Mouse (Mus musculus) ES-Bruce4 (cell line): ENCODE data around the gene Spp2. TPM values are rescaled to one million over a fixed set of nuclear protein-coding genes. Genes with fewer than 3 reads are reported as not detected.
A peak's percentile ranks its signal among the peaks of the same experiment; 100 is the strongest.
"Not testable (repeated sequence)": the region's sequence is repeated elsewhere in the genome, so short reads cannot be mapped to it uniquely, and the experiment has no call there.

Experiments used
- H3K27ac ChIP-seq: 2 replicates; pipeline ENCODE4 v1.5.1; 2012; ENCODE audit warnings: low read length, inconsistent platforms; ENCODE audit not compliant: insufficient read depth
- H3K27me3 ChIP-seq: 2 replicates; pipeline ENCODE4 v1.6.1; 2012; ENCODE audit warnings: mild to moderate bottlenecking, low read length, inconsistent platforms; ENCODE audit not compliant: control insufficient read depth, poor library complexity, insufficient read depth, severe bottlenecking
- H3K36me3 ChIP-seq: 2 replicates; pipeline ENCODE4 v1.6.1; 2012; ENCODE audit warnings: inconsistent platforms, mild to moderate bottlenecking, low read length, moderate library complexity; ENCODE audit not compliant: control insufficient read depth, poor library complexity, insufficient read depth, severe bottlenecking
- H3K4me1 ChIP-seq: one replicate; pipeline ENCODE4 v1.8.1; 2011; ENCODE audit warnings: low read length; ENCODE audit not compliant: control insufficient read depth, insufficient read depth
- H3K4me3 ChIP-seq: 2 replicates; pipeline ENCODE4 v1.5.1; 2011; ENCODE audit warnings: low read depth, mild to moderate bottlenecking, low read length
- H3K9ac ChIP-seq: 2 replicates; pipeline ENCODE4 v1.6.1; 2012; ENCODE audit warnings: low read depth, mild to moderate bottlenecking, inconsistent platforms; ENCODE audit not compliant: poor library complexity, severe bottlenecking
- H3K9me3 ChIP-seq: replicated peaks from 2 replicates; pipeline ENCODE4 v1.6.1; 2012; ENCODE audit warnings: mild to moderate bottlenecking, low read length, inconsistent platforms; ENCODE audit not compliant: control insufficient read depth, poor library complexity, insufficient read depth, severe bottlenecking
- CTCF ChIP-seq: IDR thresholded peaks from one replicate; pipeline ENCODE4 v1.8.1; 2011; ENCODE audit warnings: low read depth, low read length
- EP300 ChIP-seq: IDR thresholded peaks from 2 replicates; pipeline ENCODE4 v1.6.1; 2011; ENCODE audit warnings: low read depth, low read length; ENCODE audit not compliant: insufficient read depth
- POLR2A ChIP-seq: IDR thresholded peaks from one replicate; pipeline ENCODE4 v1.8.1; 2011; ENCODE audit warnings: low read length; ENCODE audit not compliant: insufficient read depth
- polyA plus RNA-seq: library from polyadenylated mRNA; stranded (reverse); fragments of >200 nt; gene quantifications from 2 replicates; pipeline ENCODE4 v1.2.4, GENCODE M21; 2011; ENCODE audit warnings: low read depth; ENCODE audit not compliant: missing spikeins, insufficient read depth, insufficient read length

Spp2 gene
- polyA plus RNA-seq, 1 experiment, result not detected

DNA sequence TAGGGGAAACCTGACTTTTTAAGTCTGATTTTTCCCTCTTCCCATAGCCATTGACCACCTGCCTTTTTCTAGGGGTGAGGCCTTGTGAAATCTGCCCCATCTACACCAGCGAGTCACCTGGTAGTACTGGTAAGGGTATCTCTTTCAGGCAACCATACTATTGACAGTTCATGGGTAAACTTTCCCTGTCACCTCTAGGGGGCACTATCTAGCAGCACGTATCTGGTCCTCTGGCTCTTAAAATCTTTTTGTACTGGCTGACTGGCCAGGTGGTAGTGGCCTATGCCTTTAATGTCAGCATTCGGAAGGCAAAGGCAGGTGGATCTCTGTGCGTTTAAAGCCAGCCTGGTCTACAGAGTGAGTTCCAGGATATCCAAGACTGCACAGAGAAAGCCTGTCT is 38.6 kb downstream of the Spp2 start:
- H3K27ac ChIP-seq, result no peak overlapping the region
- no peak for TF ChIP-seq POLR2A
- TF ChIP-seq CTCF, result peak; percentile 21
- no peak for TF ChIP-seq EP300
- H3K4me1 ChIP-seq, result no peaks in the 10 kb centered on the region
- H3K9me3 ChIP-seq, result no peaks in the 10 kb centered on the region
- H3K9ac ChIP-seq, result no peak overlapping the region
- H3K36me3 ChIP-seq, result no peaks in the 10 kb centered on the region
- H3K27me3 ChIP-seq, result no peaks in the 10 kb centered on the region
- H3K4me3 ChIP-seq, result no peak overlapping the region

DNA sequence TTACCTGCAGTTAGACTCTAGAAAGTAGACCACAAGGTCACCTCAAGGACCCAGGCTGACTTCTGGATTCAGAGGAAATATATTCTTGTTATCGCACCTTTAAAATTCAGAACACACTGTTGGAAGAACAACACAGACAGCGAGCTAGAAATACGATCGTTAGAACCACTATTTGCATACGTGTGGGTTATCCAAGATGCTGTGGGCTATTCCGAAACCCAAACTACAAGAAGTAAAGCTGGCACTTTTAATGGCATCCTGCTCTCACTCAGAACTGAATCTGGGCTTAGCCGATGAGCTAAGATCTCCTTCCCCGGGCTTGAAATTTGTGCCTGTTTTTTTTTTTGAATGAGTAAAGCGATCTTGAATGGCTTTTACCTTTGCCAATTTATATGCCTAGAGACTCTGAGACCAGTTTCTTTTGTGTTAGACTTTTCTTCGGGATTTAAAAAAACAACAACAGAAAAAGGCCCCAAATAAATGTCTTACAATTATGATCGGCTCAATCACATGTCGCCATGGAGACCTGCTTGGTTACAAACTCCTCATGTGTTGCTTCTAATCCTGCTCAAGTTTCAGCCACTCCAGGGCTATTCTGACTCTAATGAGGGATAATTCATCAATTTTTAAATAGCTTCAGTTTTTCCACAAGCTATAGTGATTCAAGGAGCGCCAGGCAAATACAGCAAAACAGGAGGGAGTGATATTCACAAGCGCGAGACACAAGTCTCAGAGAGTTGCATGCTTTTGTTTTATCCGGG is 39.7 kb downstream of the Spp2 start:
- Histone ChIP-seq H3K9ac (no peak overlapping the region), H3K36me3 (no peaks in the 10 kb centered on the region), H3K9me3 (no peaks in the 10 kb centered on the region), H3K27me3 (no peaks in the 10 kb centered on the region), H3K4me3 (no peak overlapping the region), H3K27ac (no peak overlapping the region), H3K4me1 (no peaks in the 10 kb centered on the region)
- TF ChIP-seq CTCF (no peak), EP300 (no peak), POLR2A (no peak)

DNA sequence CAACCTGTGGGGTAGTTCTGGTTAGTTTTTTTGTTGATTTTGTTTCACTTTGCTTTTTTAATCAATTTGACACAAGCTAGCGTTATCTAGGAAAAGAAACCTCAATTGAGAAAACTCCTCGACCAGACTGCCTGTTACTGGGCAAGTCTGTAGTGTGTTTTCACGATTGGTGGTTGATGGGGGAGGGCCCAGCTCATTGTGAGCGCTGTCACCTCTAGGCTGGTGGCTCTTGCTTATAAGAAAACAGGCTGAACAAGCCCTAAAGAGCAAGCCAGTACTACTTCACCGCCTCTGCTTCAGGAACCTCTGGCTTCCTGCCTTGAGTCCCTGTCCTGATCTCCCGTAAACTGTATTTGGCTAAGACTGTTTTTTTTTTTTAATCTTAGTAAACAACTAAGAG is 40.7 kb downstream of the Spp2 start:
- Histone ChIP-seq H3K27me3 (no peaks in the 10 kb centered on the region), H3K36me3 (no peaks in the 10 kb centered on the region), H3K4me1 (no peaks in the 10 kb centered on the region), H3K4me3 (no peak overlapping the region), H3K9ac (no peak overlapping the region), H3K9me3 (no peaks in the 10 kb centered on the region), H3K27ac (no peak overlapping the region)
- TF ChIP-seq EP300 (no peak), CTCF (no peak), POLR2A (no peak)

DNA sequence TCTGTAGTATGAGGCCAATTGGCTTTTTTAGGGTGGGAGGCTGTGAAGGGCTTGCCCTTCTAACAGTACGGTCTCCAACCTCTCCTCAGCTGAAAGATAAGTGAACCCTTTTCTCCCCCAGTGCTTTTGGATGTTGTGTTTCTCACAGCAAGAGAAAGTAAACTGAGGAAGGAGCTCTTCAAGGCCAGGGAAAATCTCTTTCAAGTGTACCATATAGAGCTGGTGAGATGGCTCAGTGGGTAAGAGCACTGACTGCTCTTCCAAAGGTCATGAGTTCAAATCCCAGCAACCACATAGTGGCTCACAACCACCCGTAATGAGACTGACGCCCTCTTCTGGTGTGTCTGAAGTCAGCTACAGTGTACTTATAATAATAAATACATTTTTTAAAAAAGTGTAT is 41.3 kb downstream of the Spp2 start:
- H3K4me1 ChIP-seq, H3K9me3 ChIP-seq, H3K36me3 ChIP-seq, H3K9ac ChIP-seq, H3K4me3 ChIP-seq, H3K27ac ChIP-seq, H3K27me3 ChIP-seq: not testable (repeated sequence)

DNA sequence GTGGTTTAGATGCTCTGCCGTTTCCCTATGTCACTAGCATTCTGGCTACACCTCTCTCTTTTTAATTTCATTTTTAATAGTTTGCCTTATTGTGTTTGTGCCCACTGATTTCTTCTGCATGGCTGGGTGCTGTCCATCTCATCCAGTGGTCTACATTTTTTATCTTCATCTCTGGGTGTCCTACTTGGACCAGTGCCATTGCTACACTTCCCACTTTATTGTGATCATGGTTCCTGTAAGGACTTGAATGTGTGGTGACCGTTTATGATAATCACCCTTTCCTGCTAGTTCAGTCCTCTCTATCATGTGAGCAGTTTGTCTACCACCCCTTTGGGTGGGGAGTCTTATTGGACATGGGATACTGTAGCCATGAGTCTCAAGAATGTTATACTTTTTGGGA is 43.0 kb downstream of the Spp2 start:
- Histone ChIP-seq H3K9me3 (no peaks in the 10 kb centered on the region), H3K27ac (no peak overlapping the region)

DNA sequence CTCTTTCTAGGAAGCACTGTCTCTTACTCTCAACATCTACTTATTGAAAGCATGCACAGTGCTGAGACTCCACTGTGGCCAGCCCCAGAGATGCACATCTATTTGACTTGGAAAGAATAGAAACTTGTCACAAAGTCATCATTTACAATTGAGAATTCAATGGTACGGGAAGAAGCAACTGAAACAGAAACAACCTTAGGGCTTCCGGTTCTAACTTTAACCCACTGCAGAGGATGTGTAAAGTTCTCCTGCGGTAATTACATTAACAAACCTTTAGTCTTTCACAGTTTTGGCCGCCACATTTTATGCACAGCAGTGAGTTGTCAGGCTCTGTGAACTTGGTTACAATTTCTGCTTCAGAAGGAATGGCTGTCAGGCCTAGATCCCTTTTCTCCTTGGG is 43.9 kb downstream of the Spp2 start:
- H3K9ac ChIP-seq, result no peak overlapping the region
- TF ChIP-seq POLR2A (no peak), EP300 (no peak), CTCF (no peak)
- peaks cover 8% of the 10 kb centered on the region for H3K4me1 ChIP-seq
- no peaks in the 10 kb centered on the region for H3K27me3 ChIP-seq
- no peaks in the 10 kb centered on the region for H3K36me3 ChIP-seq
- H3K9me3 ChIP-seq, result no peaks in the 10 kb centered on the region
- H3K4me3 ChIP-seq, result no peak overlapping the region
- H3K27ac ChIP-seq, result no peak overlapping the region

More for the DNA sequence above, 43.0 kb downstream of the Spp2 start:
- H3K27me3 ChIP-seq, result no peaks in the 10 kb centered on the region
- H3K9ac ChIP-seq, result no peak overlapping the region
- TF ChIP-seq POLR2A, result no peak
- TF ChIP-seq CTCF, result no peak
- TF ChIP-seq EP300, result no peak
- peaks cover 4% of the 10 kb centered on the region for H3K4me1 ChIP-seq
- no peaks in the 10 kb centered on the region for H3K36me3 ChIP-seq
- H3K4me3 ChIP-seq, result no peak overlapping the region
